Mouse (Mus musculus): ENCODE data around the gene Dennd1a. TPM values are rescaled to one million over a fixed set of nuclear protein-coding genes. Genes with fewer than 3 reads are reported as not detected.

The Dennd1a gene
- total RNA-seq, 4 experiments from 2014 or later, result 70.3 to 95.1 (median 85.8) TPM

- DNase-seq (ENCODE audit: low spot score in 2 of 2), result no peak
These were observed 530.8 kb downstream of the Dennd1a start for GRCm38 (mm10) chr2:37756220-37756930.

GRCm38 (mm10) chr2:37751114-37751513 is 536.1 kb downstream of the Dennd1a start:
- DNase-seq (ENCODE audit: low spot score in 2 of 2), result no peak

GRCm38 (mm10) chr2:37749323-37749722 is 537.9 kb downstream of the Dennd1a start:
- DNase-seq (ENCODE audit: low spot score in 2 of 2), result no peak

Small RNA genes within 50 kb of the gene (microRNA-seq; reads per million reads assigned to microRNA genes)
- 0 reads per million in 2 experiments for gene Gm44455

Other genes starting within 250 kb of the Dennd1a start
- gene Lhx2, start 51.9 kb upstream of the Dennd1a start, total RNA-seq (2022), result 10 to 100 TPM; 67.2 to 84.6 (median 74.4) TPM
- gene Nek6, start 224.3 kb upstream of the Dennd1a start, total RNA-seq (2022), result 10 to 100 TPM; 34.1 to 54.9 (median 44.9) TPM

Measured in layer of hippocampus, adult 8-10 months (tissue).